Mouse (Mus musculus): ENCODE measurements around the gene Edar.

- no peak for TF ChIP-seq CTCF (IDR thresholded peaks at IDR 0.05; ENCODE audit: extremely low read depth, insufficient read length, insufficient replicate concordance, low read depth, low read length)
- no peak for TF ChIP-seq POLR2A (IDR thresholded peaks at IDR 0.05; ENCODE audit: low read depth, low read length)
These were observed 11.6 kb downstream of the Edar start for GRCm38 (mm10) chr10:58663868-58664267.

Data from small intestine, adult 2 months (tissue).